Mouse (Mus musculus): ENCODE measurements at regions not wholly inside any gene's neighbourhood (a gene's known extent, or its start where the extent isn't known, plus 50 kb on each side); places are given as distances from the start of the nearest gene placed in this dataset.

DNA sequence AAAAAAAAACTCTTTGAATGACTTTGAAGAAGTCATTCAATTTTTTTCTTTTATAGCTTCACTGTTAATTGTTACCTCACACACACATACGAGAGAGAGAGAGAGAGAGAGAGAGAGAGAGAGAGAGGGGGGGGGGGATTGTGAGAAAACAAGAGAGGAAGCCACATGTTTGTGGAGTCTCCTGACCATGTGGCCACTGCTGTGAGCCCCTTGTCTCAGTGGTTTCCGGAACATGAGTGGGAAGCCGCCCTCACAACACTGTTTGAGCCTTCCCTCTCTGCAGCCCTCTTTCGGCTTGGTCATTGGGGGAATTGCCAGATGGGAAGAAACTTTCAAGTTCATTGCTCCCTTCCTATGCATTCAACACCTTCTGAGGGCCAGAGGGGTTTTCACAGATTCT lies 656.3 kb downstream of the Kcnj2 start:
- TF ChIP-seq CTCF (IDR thresholded peaks at IDR 0.05; ENCODE audit: low read depth) (no peak), EP300 (IDR thresholded peaks at IDR 0.05; ENCODE audit: low read depth) (no peak)
